Mouse (Mus musculus) lung, adult 2 months (tissue): Measurements from ENCODE around the gene Dab2ip.

ENCODE experiments used
- CTCF ChIP-seq: fragments of 200-500 bp; IDR thresholded peaks from 2 replicates; pipeline ENCODE4 v1.5.1; 2011; ENCODE audit warnings: mild to moderate bottlenecking, low read length, control low read depth; ENCODE audit not compliant: insufficient read depth
- POLR2A ChIP-seq: fragments of 200-500 bp; IDR thresholded peaks from 2 replicates; pipeline ENCODE4 v1.6.1; 2011; ENCODE audit warnings: low read depth, mild to moderate bottlenecking, control low read depth, low read length, borderline replicate concordance; ENCODE audit errors: extremely low read depth

- TF ChIP-seq CTCF (no peak), POLR2A (no peak)
Measured at GRCm38 (mm10) chr2:35731671-35732449, 173.8 kb downstream of the Dab2ip start.
